Mouse (Mus musculus) CH12.LX (cell line): ENCODE data around the gene Ccno.
A peak's percentile ranks its signal among the peaks of the same experiment; 100 is the strongest.

Source experiments
- BHLHE40 ChIP-seq: IDR thresholded peaks from 2 replicates; pipeline ENCODE4 v1.6.1; 2011; ENCODE audit warnings: mild to moderate bottlenecking, low read depth, low read length, improper control_type of control experiment
- CTCF ChIP-seq, 2 experiments: IDR thresholded peaks in 1 of 2; conservative IDR thresholded peaks in 1 of 2; 2 replicates each; pipeline ENCODE4 v1.5.1; 2011 to 2012; ENCODE audit warnings: low read depth in 2 of 2, low read length in 2 of 2, improper control_type of control experiment in 1 of 2, inconsistent platforms in 1 of 2, mild to moderate bottlenecking in 1 of 2, moderate library complexity in 1 of 2
- ELF1 ChIP-seq: IDR thresholded peaks from 2 replicates; pipeline ENCODE4 v1.6.1; 2014; ENCODE audit warnings: low read depth, mild to moderate bottlenecking, inconsistent platforms, low read length, improper control_type of control experiment
- EP300 ChIP-seq: IDR thresholded peaks from 2 replicates; pipeline ENCODE4 v1.6.1; 2011; ENCODE audit warnings: low read length, improper control_type of control experiment
- MAX ChIP-seq: IDR thresholded peaks from 2 replicates; pipeline ENCODE4 v1.6.1; 2011; ENCODE audit warnings: low read length, improper control_type of control experiment
- NELFE ChIP-seq: IDR thresholded peaks from 2 replicates; pipeline ENCODE4 v1.6.1; 2011; ENCODE audit warnings: low read depth, low read length, improper control_type of control experiment
- POLR2A ChIP-seq: IDR thresholded peaks from 2 replicates; pipeline ENCODE4 v1.6.1; 2011; ENCODE audit warnings: low read depth, mild to moderate bottlenecking, improper control_type of control experiment, low read length
- RCOR1 ChIP-seq: conservative IDR thresholded peaks from 2 replicates; pipeline ENCODE4 v1.6.1; 2012; ENCODE audit warnings: low read depth, mild to moderate bottlenecking, inconsistent platforms, low read length, improper control_type of control experiment
- SMC3 ChIP-seq: IDR thresholded peaks from 2 replicates; pipeline ENCODE4 v1.6.1; 2011; ENCODE audit warnings: low read depth, low read length, improper control_type of control experiment
- TCF12 ChIP-seq: IDR thresholded peaks from 2 replicates; pipeline ENCODE4 v1.6.1; 2014; ENCODE audit warnings: low read depth, mild to moderate bottlenecking, inconsistent platforms, low read length, improper control_type of control experiment
- USF2 ChIP-seq: conservative IDR thresholded peaks from 2 replicates; pipeline ENCODE4 v1.6.1; 2011; ENCODE audit warnings: low read depth, low read length, improper control_type of control experiment
- ZNF384 ChIP-seq: IDR thresholded peaks from 2 replicates; pipeline ENCODE4 v1.6.1; 2012; ENCODE audit warnings: low read depth, low read length, improper control_type of control experiment, inconsistent platforms

- TF ChIP-seq SMC3 (peak; percentile 96), ZNF384 (0 out of 2 replicates have a peak, but pooled peaks have one; percentile 27), CTCF (conservative IDR thresholded peaks at IDR 0.05 in 1 of 2, IDR thresholded peaks at IDR 0.05 in 1 of 2; ENCODE audit: low read depth in 2 of 2, low read length in 2 of 2) (peak; percentile 55 to 97), BHLHE40 (0 out of 2 replicates have a peak, but pooled peaks have one; percentile 13), POLR2A (no peak), MAX (0 out of 2 replicates have a peak, but pooled peaks have one; percentile 50), ELF1 (no peak), EP300 (no peak), USF2 (no peak), RCOR1 (no peak), NELFE (no peak), TCF12 (no peak)
These were observed 48.2 kb downstream of the Ccno start for GRCm38 (mm10) chr13:113035852-113036251.
